Mouse (Mus musculus): ENCODE data around the gene Tmem60.

Tmem60 gene

GRCm38 (mm10) chr5:20881915-20882800 lies at the start of gene Tmem60, which contains the start of gene Phtf2:
Tmem60 (plus strand) TSS chr5:20882191.
Phtf2 (minus strand) TSS chr5:20882124.
- peak; percentile 99 for DNase-seq (ENCODE audit: low read depth)

GRCm38 (mm10) chr5:20834399-20834798 lies 47.6 kb upstream of the Tmem60 start:
- no peak for DNase-seq (ENCODE audit: low read depth)

GRCm38 (mm10) chr5:20837082-20837481 lies 44.9 kb upstream of the Tmem60 start:
- DNase-seq (ENCODE audit: low read depth) = no peak

GRCm38 (mm10) chr5:20843405-20843804 lies 38.6 kb upstream of the Tmem60 start:
- no peak for DNase-seq (ENCODE audit: low read depth)

GRCm38 (mm10) chr5:20843816-20844215 lies 38.2 kb upstream of the Tmem60 start:
- DNase-seq (ENCODE audit: low read depth) = no peak

GRCm38 (mm10) chr5:20847010-20847409 lies 35.0 kb upstream of the Tmem60 start:
- no peak for DNase-seq (ENCODE audit: low read depth)

- DNase-seq (ENCODE audit: low read depth) = no peak
Measured at GRCm38 (mm10) chr5:20855066-20855465, 26.9 kb upstream of the Tmem60 start.

- DNase-seq (ENCODE audit: low read depth) = no peak
Measured at GRCm38 (mm10) chr5:20858404-20858803, 23.6 kb upstream of the Tmem60 start.

- peak; percentile 35 for DNase-seq (ENCODE audit: low read depth)
Measured at GRCm38 (mm10) chr5:20860565-20860964, 21.4 kb upstream of the Tmem60 start.

GRCm38 (mm10) chr5:20861901-20862300 lies 20.1 kb upstream of the Tmem60 start:
- DNase-seq (ENCODE audit: low read depth) = no peak

GRCm38 (mm10) chr5:20864216-20864969 lies 17.6 kb upstream of the Tmem60 start:
- DNase-seq (ENCODE audit: low read depth) = no peak

GRCm38 (mm10) chr5:20865193-20865755 lies 16.7 kb upstream of the Tmem60 start:
- no peak for DNase-seq (ENCODE audit: low read depth)

GRCm38 (mm10) chr5:20873146-20873545 lies 8.8 kb upstream of the Tmem60 start:
- peak; percentile 58 for DNase-seq (ENCODE audit: low read depth)

GRCm38 (mm10) chr5:20876934-20877426 lies 5.0 kb upstream of the Tmem60 start:
- no peak for DNase-seq (ENCODE audit: low read depth)

- peak; percentile 40 for DNase-seq (ENCODE audit: low read depth)
Measured at GRCm38 (mm10) chr5:20880386-20880785, 1.6 kb upstream of the Tmem60 start.

- peak; percentile 49 for DNase-seq (ENCODE audit: low read depth)
Measured at GRCm38 (mm10) chr5:20880797-20881775, 905 bp upstream of the Tmem60 start.

GRCm38 (mm10) chr5:20884036-20884620 lies 2.1 kb downstream of the Tmem60 start:
- peak; percentile 53 for DNase-seq (ENCODE audit: low read depth)

GRCm38 (mm10) chr5:20897446-20898167 lies 15.6 kb downstream of the Tmem60 start:
- peak; percentile 96 for DNase-seq (ENCODE audit: low read depth)

GRCm38 (mm10) chr5:20904647-20905046 lies 22.7 kb downstream of the Tmem60 start:
- DNase-seq (ENCODE audit: low read depth) = no peak

- DNase-seq (ENCODE audit: low read depth) = no peak
Measured at GRCm38 (mm10) chr5:20905437-20905836, 23.4 kb downstream of the Tmem60 start.
